28 mouse cellular contexts compared by ENCODE assay signal in the genomic region with DNA sequence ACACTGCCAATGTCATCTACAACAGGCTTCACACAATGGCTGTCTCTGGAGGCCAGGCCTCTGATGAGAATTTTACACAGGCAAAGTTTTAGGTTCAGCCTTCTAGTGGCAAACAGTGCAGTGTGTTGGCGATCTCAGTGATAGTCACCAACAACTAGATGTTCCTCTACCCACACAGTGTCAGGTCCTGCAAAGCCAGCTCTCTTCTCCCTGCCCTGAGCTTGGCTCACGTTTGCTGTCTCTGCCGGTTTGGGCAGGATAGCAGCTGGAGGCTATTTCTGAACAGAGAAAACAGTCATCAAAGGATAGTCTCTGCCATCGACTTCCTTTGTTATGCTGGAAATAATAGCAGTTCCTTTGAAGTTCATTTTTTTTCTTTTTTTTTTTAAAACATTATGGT.
"Had no signal": no experiment of that assay in that cellular context is flagged by ENCODE, and none has a peak within 500 bp of the region (broad histone marks: within the 10 kb centered on the region; RNA-seq: fewer than 3 reads in every experiment).

No protein-coding gene starts in this region.

- H3K27me3 ChIP-seq: heart, embryonic 13.5 days; heart, embryonic 15.5 days; hindbrain, embryonic 12.5 days; hindbrain, embryonic 15.5 days; kidney, embryonic 15.5 days; limb, embryonic 13.5 days; limb, embryonic 15.5 days; liver, embryonic 12.5 days had no signal

- H3K27ac ChIP-seq: gastrocnemius, adult 2 months; heart, adult 2 months; heart, embryonic 13.5 days; heart, embryonic 15.5 days; hindbrain, embryonic 10.5 days; hindbrain, embryonic 12.5 days; hindbrain, embryonic 15.5 days; hindbrain, postnatal 0 days; kidney, embryonic 15.5 days; kidney, postnatal 0 days; limb, embryonic 13.5 days; limb, embryonic 15.5 days; liver, embryonic 12.5 days had no signal

- DNase-seq: gastrocnemius, adult 2 months; gastrocnemius, postnatal 10 days; gastrocnemius, postnatal 25 days; heart, adult 11 months; heart, adult 2 months; heart, postnatal 14 days; heart, postnatal 4 days; kidney, adult 11 months; kidney, adult 2 months; kidney, adult 9 months; kidney, postnatal 14 days; kidney, postnatal 36 days; layer of hippocampus, adult 9-11 months; layer of hippocampus, postnatal 36 days; left cerebral cortex, postnatal 4 days had no signal

- H3K4me1 ChIP-seq: heart, embryonic 13.5 days; heart, embryonic 15.5 days; hindbrain, embryonic 10.5 days; hindbrain, embryonic 12.5 days; hindbrain, embryonic 15.5 days; kidney, embryonic 15.5 days; limb, embryonic 13.5 days; limb, embryonic 15.5 days; liver, embryonic 12.5 days had no signal

- H3K9me3 ChIP-seq: heart, embryonic 13.5 days; heart, embryonic 15.5 days; hindbrain, embryonic 10.5 days; hindbrain, embryonic 12.5 days; hindbrain, embryonic 15.5 days; kidney, embryonic 15.5 days; limb, embryonic 13.5 days; limb, embryonic 15.5 days; liver, embryonic 12.5 days had no signal

- H3K4me3 ChIP-seq: gastrocnemius, adult 2 months; heart, adult 2 months; heart, embryonic 13.5 days; heart, embryonic 15.5 days; hindbrain, embryonic 10.5 days; hindbrain, embryonic 12.5 days; hindbrain, embryonic 15.5 days; kidney, embryonic 15.5 days; limb, embryonic 13.5 days; limb, embryonic 15.5 days; liver, embryonic 12.5 days had no signal

- H3K4me2 ChIP-seq: heart, embryonic 11.5 days; heart, embryonic 13.5 days; heart, embryonic 15.5 days; hindbrain, embryonic 12.5 days; hindbrain, embryonic 15.5 days; kidney, embryonic 15.5 days; limb, embryonic 13.5 days; limb, embryonic 15.5 days; liver, embryonic 12.5 days had no signal

- H3K9ac ChIP-seq: heart, embryonic 13.5 days; heart, embryonic 15.5 days; hindbrain, embryonic 12.5 days; hindbrain, embryonic 15.5 days; kidney, embryonic 15.5 days; limb, embryonic 13.5 days; limb, embryonic 15.5 days; liver, embryonic 12.5 days had no signal

- H3K36me3 ChIP-seq: heart, embryonic 13.5 days; heart, embryonic 15.5 days; hindbrain, embryonic 10.5 days; hindbrain, embryonic 12.5 days; hindbrain, embryonic 15.5 days; kidney, embryonic 15.5 days; limb, embryonic 13.5 days; limb, embryonic 15.5 days; liver, embryonic 12.5 days had no signal

- ATAC-seq: hindbrain, postnatal 0 days; intestine, embryonic 16.5 days; liver, embryonic 12.5 days had no signal
